Mouse (Mus musculus) MEL (cell line): Measurements from ENCODE around the gene Whrn.

Source experiments
- CTCF ChIP-seq, 3 experiments: IDR thresholded peaks in 2 of 3; conservative IDR thresholded peaks in 1 of 3; 2 replicates each; pipeline ENCODE4 v1.5.1; 2011 to 2012; ENCODE audit warnings: low read length in 3 of 3, low read depth in 2 of 3, mild to moderate bottlenecking in 2 of 3, improper control_type of control experiment in 1 of 3, inconsistent platforms in 1 of 3, mixed read lengths in 1 of 3, moderate library complexity in 1 of 3; ENCODE audit not compliant: control insufficient read depth in 1 of 3, insufficient read depth in 1 of 3, poor library complexity in 1 of 3, severe bottlenecking in 1 of 3
- KAT2A ChIP-seq: conservative IDR thresholded peaks from 2 replicates; pipeline ENCODE4 v1.6.1; 2012; ENCODE audit warnings: low read depth, low read length, improper control_type of control experiment, inconsistent platforms
- MAX ChIP-seq: IDR thresholded peaks from 2 replicates; pipeline ENCODE4 v1.6.1; 2011; ENCODE audit warnings: low read length, improper control_type of control experiment
- POLR2A ChIP-seq, 2 experiments: IDR thresholded peaks; 2 replicates each; pipeline ENCODE4 v1.6.1; 2011 to 2012; ENCODE audit warnings: low read length in 2 of 2, mild to moderate bottlenecking in 2 of 2, control low read depth in 1 of 2, improper control_type of control experiment in 1 of 2, low read depth in 1 of 2, moderate library complexity in 1 of 2; ENCODE audit not compliant: control insufficient read depth in 1 of 2, insufficient read depth in 1 of 2, poor library complexity in 1 of 2
- ZMIZ1 ChIP-seq: IDR thresholded peaks from 2 replicates; pipeline ENCODE4 v1.6.1; 2012; ENCODE audit warnings: low read depth, mild to moderate bottlenecking, inconsistent platforms, low read length, improper control_type of control experiment, moderate library complexity

DNA sequence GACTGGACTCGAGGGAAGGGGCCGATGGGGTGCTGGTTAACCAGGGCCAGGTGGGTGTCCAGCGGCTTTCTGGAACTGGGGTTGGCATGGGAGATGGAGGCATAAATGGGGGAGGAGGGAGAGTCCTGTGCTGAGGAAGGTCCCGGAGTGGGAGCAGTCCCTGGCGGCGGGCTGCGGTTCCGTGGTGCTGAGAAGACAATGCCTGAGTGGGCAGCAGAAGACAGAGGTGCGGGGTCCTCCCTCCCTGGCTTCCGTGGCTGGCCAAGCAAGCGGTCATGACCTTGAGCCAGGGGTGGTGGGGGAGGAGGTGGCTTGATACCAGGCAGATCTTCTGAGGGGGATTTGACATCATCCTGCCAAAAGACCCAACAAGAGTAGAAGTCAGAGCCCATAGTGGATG lies 77.5 kb downstream of the Whrn start:
- TF ChIP-seq POLR2A (IDR thresholded peaks at IDR 0.05; ENCODE audit: control insufficient read depth in 1 of 2, insufficient read depth in 1 of 2, low read depth in 1 of 2, low read length in 2 of 2, poor library complexity in 1 of 2) (no peak), CTCF (IDR thresholded peaks at IDR 0.05 in 2 of 3, conservative IDR thresholded peaks at IDR 0.05 in 1 of 3; ENCODE audit: control insufficient read depth in 1 of 3, insufficient read depth in 1 of 3, low read depth in 2 of 3, low read length in 3 of 3, poor library complexity in 1 of 3, severe bottlenecking in 1 of 3) (no peak), KAT2A (no peak), ZMIZ1 (no peak), MAX (no peak)
